Mouse (Mus musculus) ES-E14 (cell line): Measurements from ENCODE around the gene Olfr554.

ENCODE experiments used
- CHD2 ChIP-seq: IDR thresholded peaks from 2 replicates; pipeline ENCODE4 v1.6.1; 2014; ENCODE audit warnings: mild to moderate bottlenecking, low read depth, low read length, inconsistent platforms
- HCFC1 ChIP-seq: IDR thresholded peaks from 2 replicates; pipeline ENCODE4 v1.6.1; 2012; ENCODE audit warnings: low read length, inconsistent platforms, borderline replicate concordance; ENCODE audit not compliant: insufficient read depth
- ZC3H11A ChIP-seq: IDR thresholded peaks from 2 replicates; pipeline ENCODE4 v1.6.1; 2012; ENCODE audit warnings: low read depth, mild to moderate bottlenecking, inconsistent platforms, low read length, borderline replicate concordance
- ZNF384 ChIP-seq: IDR thresholded peaks from 2 replicates; pipeline ENCODE4 v1.6.1; 2012; ENCODE audit warnings: low read depth, low read length, inconsistent platforms

DNA sequence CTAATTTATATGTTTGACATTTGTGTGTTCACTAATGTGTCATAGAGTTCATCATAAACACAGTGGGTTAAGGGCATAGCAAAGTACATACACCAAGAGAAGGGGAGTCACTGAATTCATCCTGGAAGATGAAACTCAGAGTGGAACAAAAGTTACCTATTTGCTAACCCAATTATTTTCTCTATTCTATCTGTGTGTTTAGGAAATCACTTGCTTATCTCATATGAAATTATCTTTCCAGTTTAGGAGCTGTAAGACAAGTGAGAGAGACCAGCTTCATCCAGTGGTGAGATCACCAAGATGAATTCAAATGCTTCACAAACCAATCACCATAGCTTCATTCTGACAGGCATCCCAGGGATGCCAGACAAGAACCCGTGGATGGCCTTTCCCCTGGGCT is 20.3 kb downstream of the Olfr554 start, which contains the start of gene Olfr555:
- TF ChIP-seq ZC3H11A (no peak), HCFC1 (no peak), CHD2 (no peak), ZNF384 (no peak)
